Mouse (Mus musculus) brain, embryonic 18.5 days (tissue): ENCODE measurements around the gene Kel.

Experiments
- DNase-seq: peaks from one replicate; pipeline ENCODE4 v3.0.0-alpha.2; 2012; ENCODE audit warnings: low read depth, low spot score

Kel gene

DNA sequence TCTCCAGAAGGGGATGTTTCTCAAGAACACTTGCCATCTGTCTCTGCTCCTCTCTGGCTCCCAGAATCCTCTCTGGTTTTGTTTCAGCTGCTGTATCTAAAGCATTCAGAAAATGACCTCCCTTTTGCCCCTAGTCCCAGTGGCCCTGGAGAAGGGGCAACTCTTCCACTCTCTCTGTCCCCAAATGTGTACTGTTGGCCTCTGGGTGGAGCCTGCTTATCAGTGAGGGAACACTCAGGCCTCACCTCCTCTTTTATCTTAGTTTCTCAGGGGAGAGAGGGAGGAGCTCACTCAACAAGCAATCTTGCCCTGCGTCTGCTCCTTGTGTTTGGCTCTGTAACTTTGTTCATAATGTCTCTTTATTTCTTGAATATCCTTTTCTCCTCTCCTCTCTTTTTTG, at the start of gene Kel:
Kel (minus strand) TSS at position 217 of the 400 bp plus-strand sequence.
- DNase-seq = no peak

DNA sequence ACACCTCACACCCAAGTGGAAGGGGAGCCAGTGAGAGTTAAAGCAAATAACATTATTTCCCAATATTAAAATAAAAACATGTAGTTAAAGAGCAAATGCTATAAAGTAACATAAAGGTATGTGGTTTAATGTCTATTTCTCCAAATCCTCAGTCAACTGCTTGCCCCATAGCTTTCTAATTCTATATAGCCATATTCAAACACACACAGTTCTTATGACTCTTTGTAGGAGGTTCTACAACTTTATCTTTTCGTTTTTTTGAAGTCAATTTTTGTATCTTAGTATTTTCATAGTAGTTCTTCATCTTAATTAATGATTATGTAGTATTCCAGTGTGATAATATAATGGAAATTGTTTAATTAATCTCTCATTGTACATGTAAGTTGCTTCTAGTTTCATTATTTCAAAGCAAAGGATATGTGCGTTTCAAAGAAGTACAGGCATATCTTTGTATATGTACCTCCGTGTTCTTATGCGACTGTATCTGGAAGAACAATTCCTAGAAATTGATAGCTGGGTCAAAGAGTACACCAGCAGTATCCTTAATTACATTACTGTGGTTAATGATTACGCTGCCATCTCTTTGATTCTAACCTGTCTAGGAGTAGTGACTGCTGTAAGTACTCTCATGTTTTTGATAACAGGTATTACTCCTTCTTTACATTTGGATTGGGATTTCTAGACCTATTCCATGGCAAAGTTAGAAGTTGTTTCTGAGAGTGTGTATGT, 40.7 kb upstream of the Kel start:
- DNase-seq = no peak

DNA sequence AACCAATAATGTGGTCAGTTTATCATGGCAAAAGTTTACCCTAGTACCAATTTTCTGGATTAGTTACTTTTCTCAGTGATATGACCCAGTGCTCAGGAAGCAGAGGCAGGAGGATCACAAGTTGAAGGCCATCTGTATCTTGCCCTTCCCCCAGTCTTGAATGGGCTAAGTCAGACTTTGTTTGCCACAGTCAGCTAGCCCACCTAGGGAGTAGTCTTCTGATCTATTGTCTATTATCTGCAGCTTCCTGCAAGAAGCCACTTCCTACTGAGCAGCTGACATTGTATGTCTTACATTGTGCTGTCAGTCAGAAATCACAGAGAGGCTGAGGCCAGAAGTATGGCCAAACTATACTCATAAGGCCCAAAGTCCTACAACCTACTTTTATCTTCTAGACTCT, 37.0 kb upstream of the Kel start:
- DNase-seq = no peak

DNA sequence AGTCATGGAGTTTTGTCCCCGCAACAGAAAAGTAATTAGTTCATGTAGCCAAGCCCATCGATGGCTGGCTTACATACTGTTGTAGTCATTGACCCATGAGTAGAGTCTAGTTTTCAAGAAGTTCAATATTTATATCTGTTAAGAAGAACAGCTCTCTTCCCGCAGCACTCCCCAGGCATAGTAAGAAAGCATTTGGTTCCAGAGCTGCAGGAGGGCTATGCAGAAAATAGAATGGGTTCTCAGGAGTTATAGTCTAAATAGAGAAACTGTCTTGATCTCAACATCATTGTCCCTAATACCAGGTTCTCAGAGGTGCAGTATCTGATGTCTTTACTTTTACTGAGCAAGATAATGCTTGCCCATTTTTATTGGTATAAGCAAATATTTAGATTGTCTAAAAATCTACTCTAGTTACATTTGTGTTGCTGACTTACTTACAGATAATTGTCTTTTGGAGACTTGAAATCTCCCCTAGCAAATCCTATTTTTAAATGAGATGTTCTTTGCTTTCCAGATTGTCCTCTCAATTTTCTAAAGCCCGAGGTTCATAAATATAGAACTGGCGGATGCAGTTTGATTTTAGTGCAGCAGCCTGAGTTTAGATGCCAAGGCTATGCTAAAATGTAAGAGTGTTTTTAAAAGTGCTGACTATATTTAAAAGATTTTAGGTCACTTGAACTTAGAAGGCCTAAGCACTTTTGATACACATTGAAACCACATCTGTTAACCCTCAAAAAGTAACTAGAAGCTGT, 30.8 kb upstream of the Kel start:
- DNase-seq = no peak

DNA sequence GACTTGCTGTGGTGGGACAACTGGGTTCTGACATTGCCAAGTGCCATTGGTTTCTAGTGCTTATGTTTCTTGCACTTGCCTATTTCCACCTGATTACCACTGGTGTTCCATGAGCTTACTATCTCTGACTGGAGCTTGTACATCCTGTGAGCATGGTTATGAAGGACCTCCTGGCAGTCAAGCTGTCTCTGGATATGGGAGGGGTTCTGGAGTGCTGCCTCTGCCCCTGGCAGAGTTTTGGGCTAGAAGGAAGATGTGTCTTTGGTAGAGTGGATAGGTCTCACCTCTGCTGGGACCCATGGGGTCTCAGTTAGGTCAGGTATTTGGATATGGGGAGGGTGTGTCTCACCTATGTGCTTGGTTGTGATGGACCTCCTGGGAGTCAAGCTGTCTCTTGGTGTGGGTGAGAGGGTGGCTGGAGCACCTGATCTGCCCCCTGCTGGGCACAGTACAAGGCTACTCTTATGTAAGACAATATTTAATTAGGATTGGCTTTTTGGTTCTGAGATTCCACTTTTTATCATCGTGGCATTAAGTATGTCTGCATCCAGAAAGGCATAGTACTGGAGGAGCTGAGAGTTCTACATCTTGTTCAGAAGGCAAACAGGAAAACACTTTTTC, 24.0 kb upstream of the Kel start:
- no peak for DNase-seq

DNA sequence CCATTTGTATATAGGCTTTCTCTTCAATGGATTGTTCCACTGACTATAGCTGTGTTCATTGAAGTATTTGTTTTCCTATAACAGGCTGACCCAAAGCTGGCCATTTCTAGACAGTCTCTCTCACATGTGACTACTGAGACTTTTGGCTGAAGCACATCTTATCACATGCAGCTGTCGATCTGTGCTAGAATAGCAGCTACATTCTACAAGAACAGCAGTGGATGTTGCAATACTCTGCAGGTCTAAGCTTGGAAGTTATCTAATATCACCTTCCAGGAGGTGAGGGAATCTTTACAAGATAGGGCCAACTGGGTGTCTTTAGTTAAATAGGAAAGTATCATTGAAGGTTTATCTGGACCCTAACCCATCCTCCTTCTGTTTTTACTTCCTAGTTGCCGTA, 17.3 kb upstream of the Kel start:
- no peak for DNase-seq

DNA sequence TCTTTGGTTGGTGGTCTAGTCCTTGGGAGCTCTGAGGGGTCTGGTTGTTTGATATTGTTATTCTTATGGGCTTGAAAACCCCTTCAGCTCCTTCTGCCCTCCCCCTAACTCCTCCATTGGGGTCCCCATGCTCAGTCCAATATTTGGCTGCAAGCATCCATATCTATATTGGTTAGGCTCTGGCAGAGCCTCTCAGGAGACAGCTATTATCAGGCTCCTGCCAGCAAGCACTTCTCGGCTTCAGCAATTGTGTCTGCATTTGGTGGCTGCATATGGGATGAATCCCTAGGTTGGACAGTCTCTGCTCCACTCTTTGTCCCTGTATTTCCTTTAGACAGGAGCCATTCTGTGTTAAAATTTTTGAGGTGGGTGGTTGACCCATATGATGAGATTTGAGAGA, 6.1 kb upstream of the Kel start:
- no peak for DNase-seq

DNA sequence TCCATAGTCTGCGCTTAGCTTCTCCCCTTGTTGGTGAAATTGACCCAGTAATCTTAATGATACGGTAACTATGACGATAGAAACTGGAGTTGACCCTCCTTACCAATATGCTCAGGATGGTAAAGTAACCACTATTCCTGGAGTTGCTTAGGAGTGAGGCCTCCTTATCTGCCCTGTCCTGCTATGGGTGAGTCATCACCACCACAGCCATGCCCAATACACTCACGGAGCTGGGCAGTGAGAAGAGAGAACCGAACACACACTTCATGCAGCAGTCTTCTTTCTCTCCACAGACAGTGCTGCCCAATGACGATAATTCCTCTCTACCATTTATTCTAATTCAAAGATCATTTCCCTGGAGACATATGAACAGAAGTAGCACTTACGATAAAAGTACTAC, 2.1 kb upstream of the Kel start:
- DNase-seq = no peak

DNA sequence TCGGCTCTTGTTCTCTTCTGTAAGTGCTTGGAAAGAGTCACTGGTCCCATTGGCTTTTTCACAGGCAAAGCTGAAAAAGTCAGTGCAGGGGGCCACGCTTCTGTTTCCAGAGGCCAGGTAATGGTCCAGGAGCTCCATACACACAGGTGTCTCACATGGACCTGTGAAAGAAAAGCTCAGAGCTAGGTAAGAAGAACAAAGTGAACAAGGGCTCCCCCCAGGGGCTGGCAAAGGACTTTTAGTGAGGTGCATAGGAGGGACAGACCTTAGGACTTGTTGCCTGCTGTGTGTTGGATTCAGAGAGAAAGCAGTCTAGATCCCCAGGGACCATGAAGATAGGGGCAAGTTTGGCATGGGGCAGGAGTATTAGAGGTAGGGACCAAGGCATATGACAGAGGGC, 1.2 kb downstream of the Kel start:
- DNase-seq = no peak

DNA sequence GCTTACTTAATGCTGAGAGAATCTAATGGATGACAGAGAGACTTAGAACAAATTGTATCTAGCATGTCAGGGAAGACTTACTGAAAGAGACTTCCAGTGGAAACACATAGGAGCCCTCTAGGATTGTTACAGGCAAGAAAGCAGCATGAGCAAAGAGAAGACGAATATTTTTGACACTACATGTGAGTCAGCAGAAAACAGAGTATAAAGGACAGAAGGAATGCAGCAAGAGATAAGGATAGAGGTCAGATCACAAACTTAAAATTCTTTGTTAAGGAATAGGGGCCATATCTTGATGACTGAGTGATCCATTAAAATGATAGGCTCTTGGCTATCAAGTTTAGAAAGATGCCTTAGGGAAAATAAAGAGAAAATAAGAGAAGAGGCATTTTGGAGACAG, 2.9 kb downstream of the Kel start:
- no peak for DNase-seq

DNA sequence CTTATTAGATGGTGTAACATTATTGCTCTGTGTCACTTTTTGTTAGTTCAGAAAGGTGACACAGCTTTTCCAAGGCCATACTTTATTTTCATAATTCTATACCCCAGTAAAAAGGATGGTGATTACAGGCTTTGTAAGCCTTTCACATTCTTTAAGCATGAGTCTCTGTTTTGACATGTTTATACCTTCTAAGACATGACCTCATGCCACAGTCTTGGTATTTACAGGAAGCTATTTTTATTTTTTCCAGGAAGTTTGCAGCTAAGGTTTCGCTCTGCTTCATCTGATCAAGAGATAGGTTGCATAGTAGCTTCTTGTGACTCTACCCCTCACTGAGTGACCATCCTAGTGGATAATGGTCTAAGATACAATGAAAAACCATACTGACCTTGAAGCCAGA, 9.7 kb downstream of the Kel start:
- DNase-seq = no peak

DNA sequence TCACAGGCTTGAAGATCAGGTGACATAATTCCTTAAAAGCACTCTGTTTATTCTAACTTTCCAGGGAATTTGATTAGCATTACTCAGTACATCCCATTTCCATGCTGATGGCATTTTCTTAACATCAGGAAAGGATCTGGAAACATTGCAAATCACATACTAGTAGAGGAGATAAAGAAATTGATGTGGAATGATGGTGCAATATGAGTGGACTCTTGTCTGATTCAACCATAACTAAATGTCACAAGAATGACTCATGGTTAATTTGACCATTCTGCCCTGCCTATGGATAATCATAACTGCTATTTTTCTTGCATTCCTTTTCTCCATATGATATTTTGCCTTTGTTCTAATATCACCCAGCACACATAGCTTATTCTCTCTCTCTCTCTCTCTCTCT, 11.9 kb downstream of the Kel start:
- DNase-seq = no peak

DNA sequence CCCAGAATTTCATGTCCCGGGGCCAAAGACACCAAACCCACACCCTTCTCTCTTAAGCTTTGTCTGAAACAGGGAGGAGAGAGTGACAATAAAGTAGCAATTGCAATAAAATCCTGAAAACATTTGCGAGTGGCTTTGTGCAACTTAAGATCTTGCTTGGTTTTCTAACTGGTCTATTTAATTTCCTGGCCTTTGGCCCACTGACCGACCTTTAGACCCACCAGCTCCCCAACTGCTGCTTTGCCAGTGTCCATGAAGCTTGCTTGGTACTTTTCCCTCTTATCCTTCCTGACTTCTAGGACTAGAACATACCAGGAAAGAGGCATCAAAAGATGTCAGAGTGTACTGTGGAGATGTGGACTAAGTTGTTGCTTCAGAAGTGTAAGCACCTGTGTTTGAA, 18.5 kb downstream of the Kel start:
- DNase-seq = no peak

DNA sequence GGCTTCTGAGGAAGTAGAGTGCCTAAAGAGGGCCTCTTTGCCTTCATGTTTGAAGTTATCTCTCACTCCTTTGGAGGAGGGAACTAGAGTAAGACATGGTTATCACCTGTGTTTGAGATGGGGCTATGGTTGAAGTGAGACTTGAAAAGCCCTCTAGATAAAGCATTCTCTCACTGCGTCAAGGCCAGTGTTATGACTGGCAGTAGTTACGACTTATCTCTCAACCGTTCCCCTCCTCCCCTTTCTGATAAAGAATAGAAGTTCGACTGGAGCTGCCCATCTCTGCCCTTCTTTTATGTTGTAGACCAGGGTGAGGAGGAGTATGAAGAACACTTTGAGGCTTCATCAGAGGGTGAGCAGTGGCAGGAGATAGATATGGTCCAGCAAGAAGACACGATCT, 19.2 kb downstream of the Kel start:
- DNase-seq = no peak

DNA sequence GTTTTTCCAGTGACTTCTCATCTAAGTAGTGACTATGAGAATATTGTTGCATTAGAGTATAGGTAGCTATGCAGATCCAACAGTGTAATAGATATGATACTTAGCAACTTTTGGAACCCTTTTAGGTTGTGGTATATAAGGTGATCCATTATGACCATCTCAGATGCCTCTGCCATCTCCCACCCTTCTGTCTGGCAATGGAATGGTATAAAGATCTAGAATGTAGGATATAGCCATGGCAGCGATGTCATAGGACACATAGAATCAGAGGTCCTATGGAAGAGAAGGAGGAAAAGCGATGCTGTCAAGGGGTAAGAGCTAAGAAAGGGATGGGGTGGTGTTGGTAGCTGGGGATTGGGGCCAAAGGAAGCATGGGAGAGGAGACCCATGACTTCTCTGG, 20.0 kb downstream of the Kel start, which contains the start of gene Llcfc1:
Llcfc1 (plus strand) TSS at position 301 of the 400 bp plus-strand sequence.
- no peak for DNase-seq

DNA sequence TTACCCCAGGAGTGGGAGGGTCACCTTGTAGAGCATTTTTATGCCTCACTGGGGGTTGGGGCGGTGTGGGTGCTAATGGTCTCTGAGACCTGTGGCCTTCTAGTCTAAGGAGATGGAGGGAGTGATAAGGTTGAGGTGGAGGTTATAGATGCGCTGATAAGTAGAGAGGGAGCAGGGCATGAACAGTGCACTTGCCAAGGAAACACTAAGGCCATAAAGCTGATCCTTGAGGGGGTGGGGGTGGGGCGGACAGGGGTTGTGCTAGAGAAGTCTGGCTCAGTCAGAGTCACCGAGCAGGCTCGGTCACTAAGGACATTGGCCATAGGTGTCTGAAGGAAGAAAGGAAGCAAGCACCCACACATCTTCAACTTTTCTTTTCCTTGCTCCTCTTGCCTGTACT, 22.5 kb downstream of the Kel start:
- DNase-seq = no peak

DNA sequence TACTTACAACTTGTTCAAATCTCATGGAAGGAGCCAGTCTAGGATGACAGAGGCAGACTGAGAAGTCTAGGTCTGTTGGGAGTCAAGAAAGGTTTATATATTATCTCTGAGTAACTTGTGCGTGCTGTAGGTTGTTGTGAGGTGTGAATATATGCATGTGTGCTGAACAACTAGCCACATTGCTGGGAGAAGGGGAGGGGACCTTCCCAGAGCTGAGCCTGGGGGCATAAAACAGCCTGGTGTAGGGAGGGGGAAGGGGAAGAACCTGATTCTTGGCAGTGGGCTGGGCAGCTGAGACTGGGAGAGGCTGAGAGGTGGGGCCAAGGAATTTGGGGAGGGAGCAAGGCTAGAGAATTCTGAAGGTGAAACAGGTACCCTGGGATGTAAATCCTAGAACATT, 23.5 kb downstream of the Kel start, which contains the start of gene Trpv5:
Trpv5 (minus strand) TSS at position 101 of the 400 bp plus-strand sequence.
- DNase-seq = no peak

DNA sequence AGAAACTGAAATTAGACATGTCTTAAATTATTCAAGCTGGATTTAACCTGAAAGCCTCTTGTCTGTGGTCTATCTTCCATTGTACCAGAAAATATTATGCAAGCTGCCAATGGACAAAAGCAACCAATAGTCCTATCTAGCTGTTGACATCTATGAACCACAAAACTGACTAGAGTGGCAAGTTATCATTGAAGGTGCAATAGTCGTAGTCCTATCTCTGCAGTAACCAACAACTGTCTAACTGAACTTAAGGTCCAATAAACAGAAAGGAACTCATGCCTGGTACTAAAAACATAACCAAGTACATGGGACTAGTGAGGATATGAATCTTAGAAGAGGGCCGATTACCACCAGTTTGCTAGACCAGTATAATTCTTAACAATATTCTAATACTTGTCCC, 27.6 kb downstream of the Kel start:
- DNase-seq = no peak

DNA sequence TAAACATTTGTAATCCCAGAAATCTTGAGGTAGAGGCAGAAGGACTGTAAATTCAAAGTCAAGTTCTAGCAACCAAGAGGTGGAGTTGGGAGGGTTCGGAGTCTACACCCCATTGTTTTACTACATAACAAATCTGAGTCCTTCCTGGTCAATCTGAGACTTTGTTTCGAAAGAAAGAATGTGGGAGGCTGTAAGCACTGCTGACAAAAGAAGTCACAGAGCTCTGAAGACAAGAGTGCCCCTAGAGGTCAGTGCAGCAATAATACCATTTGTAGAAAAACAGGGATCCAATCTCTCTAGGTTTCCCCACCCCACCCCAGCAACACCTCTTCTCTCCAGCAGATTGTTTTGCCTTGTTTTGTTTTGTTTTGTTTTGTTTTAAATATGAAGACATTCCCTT, 41.8 kb downstream of the Kel start:
- no peak for DNase-seq

DNA sequence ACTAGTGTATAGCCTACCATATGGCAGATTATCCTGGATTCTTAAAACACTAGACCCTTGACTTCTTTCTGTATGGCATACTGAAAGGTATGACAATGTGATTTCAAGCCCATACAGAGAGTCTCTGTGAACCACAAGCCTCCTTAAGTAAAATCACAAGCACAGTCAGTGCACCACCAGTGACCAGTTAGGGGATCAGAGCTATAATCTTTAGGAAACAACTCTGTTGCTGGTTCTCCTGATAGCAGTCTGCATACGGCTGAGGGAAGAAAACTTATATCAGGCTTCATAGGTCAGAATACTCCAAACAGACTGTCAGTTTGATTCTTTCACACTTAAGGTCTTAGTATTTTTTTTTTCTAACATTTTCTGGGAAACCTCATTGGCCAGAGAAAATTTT, 45.7 kb downstream of the Kel start:
- no peak for DNase-seq

DNA sequence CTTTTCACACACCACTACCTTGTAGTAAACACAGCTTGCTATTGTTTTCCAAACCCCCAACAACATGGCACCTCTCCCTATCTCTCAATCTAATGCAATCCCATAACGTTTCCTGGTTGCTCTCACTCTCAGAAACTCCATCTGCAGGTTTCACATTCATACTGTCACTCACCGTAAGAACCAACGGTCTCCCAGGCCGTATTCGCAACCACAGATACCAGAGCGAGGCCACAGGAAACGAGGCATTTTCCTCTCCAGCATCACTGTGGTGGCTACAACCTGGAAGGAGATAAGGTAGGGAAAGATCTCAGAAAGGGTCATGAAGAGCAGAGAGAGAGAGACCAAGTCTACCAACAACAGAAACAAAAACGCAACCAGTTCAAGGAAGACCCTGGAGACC, 49.5 kb downstream of the Kel start:
- no peak for DNase-seq

DNA sequence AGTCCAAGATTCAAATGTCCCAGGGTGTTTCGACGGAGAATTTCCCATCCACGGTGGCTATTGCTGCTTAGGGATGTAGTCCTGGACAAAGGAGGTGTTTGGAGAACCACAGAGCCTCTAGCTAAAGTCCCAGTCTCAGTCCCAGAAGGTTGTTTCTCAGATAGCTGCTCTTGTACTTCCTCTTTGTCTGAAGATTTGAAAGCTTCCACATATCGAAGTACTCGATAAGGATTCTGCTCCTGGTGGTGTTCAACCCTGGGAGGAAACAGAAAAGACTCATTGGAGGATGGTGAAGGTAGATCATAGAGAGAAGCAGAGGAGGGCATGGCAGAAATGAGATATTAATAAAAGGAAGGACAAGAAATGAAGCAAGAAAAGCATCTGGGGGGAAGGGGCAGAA, 51.0 kb downstream of the Kel start:
- no peak for DNase-seq

DNA sequence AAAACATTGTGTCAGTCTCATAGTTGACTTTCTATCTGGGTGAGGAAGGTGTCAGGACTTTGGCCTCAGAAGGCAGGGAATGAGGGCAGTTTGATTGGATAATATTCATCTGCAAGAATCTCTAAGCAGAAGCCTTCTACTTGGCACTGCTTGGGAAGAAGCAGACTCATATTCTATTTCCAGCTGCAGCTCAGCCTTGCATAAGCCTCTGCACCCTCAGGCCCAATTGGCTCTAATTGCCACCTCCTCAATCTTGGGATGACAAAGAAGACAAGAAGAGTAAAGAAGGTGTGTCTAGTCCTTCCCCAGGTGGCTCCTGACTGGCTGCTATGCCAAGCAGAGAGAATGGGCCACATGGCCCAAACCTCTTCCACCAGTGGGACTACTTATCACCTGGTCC, 57.5 kb downstream of the Kel start:
- no peak for DNase-seq
